Mouse (Mus musculus) forebrain, embryonic 14.5 days (tissue): ENCODE results near the gene Fam163b. TPM values are rescaled to one million over a fixed set of nuclear protein-coding genes. Genes with fewer than 3 reads are reported as not detected.

ENCODE experiments used
- ATAC-seq: fragments of 200-750 bp; cut with Nextera tagmentation; 2 replicates; pipeline ENCODE4 v1.8.0; 2017; ENCODE audit warnings: mild to moderate bottlenecking, moderate library complexity
- DNase-seq: peaks from one replicate; pipeline ENCODE4 v3.0.0-alpha.2; 2015; ENCODE audit warnings: low spot score
- H3K27ac ChIP-seq: fragments of 300-500 bp; sonication (generic); 2 replicates; pipeline ENCODE4 v1.5.1; 2014; ENCODE audit warnings: low read depth, mild to moderate bottlenecking, control low read depth, low read length, moderate library complexity
- H3K27me3 ChIP-seq: fragments of 300-500 bp; sonication (generic); replicated peaks from 2 replicates; pipeline ENCODE4 v1.6.1; 2014; ENCODE audit warnings: low read length, control low read depth, mixed read lengths; ENCODE audit not compliant: control insufficient read depth, insufficient read depth
- H3K36me3 ChIP-seq: fragments of 300-500 bp; sonication (generic); 2 replicates; pipeline ENCODE4 v1.6.1; 2014; ENCODE audit warnings: low read length, control low read depth; ENCODE audit not compliant: control insufficient read depth, insufficient read depth
- H3K4me1 ChIP-seq: fragments of 300-500 bp; sonication (generic); 2 replicates; pipeline ENCODE4 v1.6.1; 2014; ENCODE audit warnings: antibody characterized with exemption, low read length, control low read depth; ENCODE audit not compliant: control insufficient read depth, insufficient read depth
- H3K4me2 ChIP-seq: fragments of 300-500 bp; sonication (generic); 2 replicates; pipeline ENCODE4 v1.6.1; 2014; ENCODE audit warnings: mild to moderate bottlenecking, control low read depth, low read length
- H3K4me3 ChIP-seq: fragments of 300-500 bp; sonication (generic); 2 replicates; pipeline ENCODE4 v1.5.1; 2014; ENCODE audit warnings: low read depth, low read length, control low read depth
- H3K9ac ChIP-seq: fragments of 300-500 bp; sonication (generic); 2 replicates; pipeline ENCODE4 v1.6.1; 2014; ENCODE audit warnings: mild to moderate bottlenecking, low read length, control low read depth, moderate library complexity
- H3K9me3 ChIP-seq: fragments of 300-500 bp; sonication (generic); replicated peaks from 2 replicates; pipeline ENCODE4 v1.6.1; 2016; ENCODE audit warnings: low read length, control low read depth, mixed read lengths; ENCODE audit not compliant: control insufficient read depth
- WGBS: fragments of 180-500 bp; shearing (Covaris S2); extraction: QIAGEN DNeasy Blood & Tissue Kit; methylation state at CpG from one replicate; pipeline ENCODE4 v1.1.7; 2014; 5-methylcytosine and 5-hydroxymethylcytosine counted together
- polyA plus RNA-seq: library from polyadenylated mRNA; unstranded; fragments of >200 nt; fragmentation: Nextera tagmentation; extraction: Ambion mirVana; gene quantifications from 2 replicates; pipeline ENCODE4 v1.2.1, GENCODE M21; 2014

Fam163b gene
- polyA plus RNA-seq, 1 experiment from 2014 or later = 2.4 TPM

- Histone ChIP-seq H3K4me2 (no peak overlapping the region), H3K9ac (no peak overlapping the region), H3K4me3 (no peak overlapping the region), H3K27me3 (no peaks in the 10 kb centered on the region), H3K9me3 (no peaks in the 10 kb centered on the region), H3K4me1 (peaks cover 23% of the 10 kb centered on the region), H3K36me3 (no peaks in the 10 kb centered on the region), H3K27ac (no peak overlapping the region)
- DNase-seq (peak; percentile 15), ATAC-seq (no peak)
- WGBS = 74% methylated on average over 3 of the region's 3 CpGs
Measured at GRCm38 (mm10) chr2:27075485-27075884, 66.8 kb downstream of the Fam163b start.

GRCm38 (mm10) chr2:27074804-27075203 is 67.5 kb downstream of the Fam163b start:
- ATAC-seq = no peak
- Histone ChIP-seq H3K4me1 (peaks cover 18% of the 10 kb centered on the region), H3K9me3 (no peaks in the 10 kb centered on the region), H3K4me2 (no peak overlapping the region), H3K27me3 (no peaks in the 10 kb centered on the region), H3K36me3 (no peaks in the 10 kb centered on the region), H3K9ac (no peak overlapping the region), H3K27ac (no peak overlapping the region), H3K4me3 (no peak overlapping the region)
- 86% methylated on average over 4 of the region's 4 CpGs for WGBS
- DNase-seq = no peak

DNA sequence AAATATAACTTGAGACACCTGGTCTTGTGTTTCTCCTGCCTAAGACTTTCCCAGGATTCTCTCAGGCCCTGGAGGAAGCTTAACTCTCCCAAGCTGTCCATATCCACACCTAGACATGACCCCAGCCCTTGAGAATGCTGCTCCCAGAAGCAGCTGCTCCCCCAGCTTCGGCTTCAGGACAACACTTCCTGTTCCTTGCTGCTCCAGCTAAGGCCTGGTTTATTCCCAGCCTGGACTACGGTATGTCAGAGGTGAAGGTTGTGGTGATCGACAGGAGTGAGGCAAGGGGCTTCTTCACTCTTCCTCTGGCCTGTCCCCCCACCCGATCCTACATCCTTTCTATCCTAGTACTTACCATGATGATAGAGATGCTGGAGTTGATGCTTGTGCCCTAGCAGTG is 68.9 kb downstream of the Fam163b start:
- no peaks in the 10 kb centered on the region for H3K9me3 ChIP-seq
- no peak overlapping the region for H3K9ac ChIP-seq
- H3K27ac ChIP-seq = no peak overlapping the region

GRCm38 (mm10) chr2:27071978-27072377 is 70.3 kb downstream of the Fam163b start, which contains the start of gene Mymk:
TSS of gene Mymk (minus strand) at chr2:27072179.
- no peaks in the 10 kb centered on the region for H3K9me3 ChIP-seq
- H3K36me3 ChIP-seq = no peaks in the 10 kb centered on the region
- DNase-seq (no peak), ATAC-seq (no peak)
- H3K9ac ChIP-seq = no peak within 1 kb of the TSS
- 0 out of 2 replicates have a peak within 1 kb of the TSS, but pooled peaks have one; percentile 30 for H3K27ac ChIP-seq
- no peak within 1 kb of the TSS for H3K4me2 ChIP-seq
- 0 out of 2 replicates have a peak, but pooled peaks cover 3% of the 10 kb centered on the region for H3K4me1 ChIP-seq
- H3K4me3 ChIP-seq = no peak within 1 kb of the TSS
- WGBS = 96% methylated on average over 2 of the region's 2 CpGs
- H3K27me3 ChIP-seq = no peaks in the 10 kb centered on the region

More for the DNA sequence above, 68.9 kb downstream of the Fam163b start:
- ATAC-seq (no peak), DNase-seq (no peak)
- Histone ChIP-seq H3K4me3 (no peak overlapping the region), H3K4me1 (peaks cover 5% of the 10 kb centered on the region; the same call in 1 of the 2 replicates), H3K36me3 (no peaks in the 10 kb centered on the region), H3K27me3 (no peaks in the 10 kb centered on the region), H3K4me2 (no peak overlapping the region)
- 78% methylated on average over 4 of the region's 4 CpGs for WGBS

- H3K9ac ChIP-seq = no peak overlapping the region
- no peaks in the 10 kb centered on the region for H3K27me3 ChIP-seq
- ATAC-seq (peak; percentile 52; the same call in 1 of the 2 replicates), DNase-seq (peak; percentile 85)
- 0 out of 2 replicates have a peak overlapping the region, but pooled peaks have one; percentile 30 for H3K27ac ChIP-seq
- H3K4me1 ChIP-seq = 0 out of 2 replicates have a peak, but pooled peaks cover 3% of the 10 kb centered on the region
- 25% methylated on average over 4 of the region's 4 CpGs for WGBS
- no peaks in the 10 kb centered on the region for H3K9me3 ChIP-seq
- H3K36me3 ChIP-seq = no peaks in the 10 kb centered on the region
- H3K4me3 ChIP-seq = no peak overlapping the region
- no peak overlapping the region for H3K4me2 ChIP-seq
Measured at GRCm38 (mm10) chr2:27071137-27071536, 71.2 kb downstream of the Fam163b start.

GRCm38 (mm10) chr2:27070247-27070813 is 72.0 kb downstream of the Fam163b start:
- DNase-seq = no peak
- H3K4me3 ChIP-seq = no peak overlapping the region
- 0 out of 2 replicates have a peak, but pooled peaks cover 3% of the 10 kb centered on the region for H3K4me1 ChIP-seq
- WGBS = 65% methylated on average over 2 of the region's 2 CpGs
- no peaks in the 10 kb centered on the region for H3K36me3 ChIP-seq
- no peaks in the 10 kb centered on the region for H3K27me3 ChIP-seq
- ATAC-seq = no peak
- no peak overlapping the region for H3K27ac ChIP-seq
- no peaks in the 10 kb centered on the region for H3K9me3 ChIP-seq
- no peak overlapping the region for H3K9ac ChIP-seq
- H3K4me2 ChIP-seq = no peak overlapping the region

DNA sequence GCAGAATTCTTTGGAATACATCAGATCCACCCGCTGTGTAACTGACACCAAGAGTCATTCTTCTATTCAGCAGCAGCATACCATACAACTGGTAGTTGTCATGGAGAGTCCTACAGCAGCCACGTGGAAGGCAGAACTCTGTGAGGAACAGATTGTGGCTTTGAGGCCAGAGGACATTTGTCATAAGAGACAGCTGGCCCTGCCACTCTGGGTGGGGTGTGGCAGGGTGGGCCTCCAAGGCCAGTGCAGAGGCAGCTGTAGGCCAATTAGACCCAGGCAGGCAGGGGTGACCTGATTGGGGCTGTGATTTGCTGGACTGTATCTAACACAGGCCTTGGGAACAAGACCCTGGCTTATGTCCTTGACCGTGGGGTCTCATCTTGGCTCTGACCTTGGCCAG is 72.6 kb downstream of the Fam163b start:
- no peaks in the 10 kb centered on the region for H3K27me3 ChIP-seq
- H3K27ac ChIP-seq = no peak overlapping the region
- no peaks in the 10 kb centered on the region for H3K36me3 ChIP-seq
- H3K4me2 ChIP-seq = no peak overlapping the region
- ATAC-seq = no peak
- no peak overlapping the region for H3K9ac ChIP-seq
- H3K4me3 ChIP-seq = no peak overlapping the region
- 0 out of 2 replicates have a peak, but pooled peaks cover 3% of the 10 kb centered on the region for H3K4me1 ChIP-seq
- H3K9me3 ChIP-seq = no peaks in the 10 kb centered on the region
- 75% methylated on average over 3 of the region's 3 CpGs for WGBS
- no peak for DNase-seq

- no peak overlapping the region for H3K4me2 ChIP-seq
Measured at GRCm38 (mm10) chr2:27067996-27068395, 74.3 kb downstream of the Fam163b start.

DNA sequence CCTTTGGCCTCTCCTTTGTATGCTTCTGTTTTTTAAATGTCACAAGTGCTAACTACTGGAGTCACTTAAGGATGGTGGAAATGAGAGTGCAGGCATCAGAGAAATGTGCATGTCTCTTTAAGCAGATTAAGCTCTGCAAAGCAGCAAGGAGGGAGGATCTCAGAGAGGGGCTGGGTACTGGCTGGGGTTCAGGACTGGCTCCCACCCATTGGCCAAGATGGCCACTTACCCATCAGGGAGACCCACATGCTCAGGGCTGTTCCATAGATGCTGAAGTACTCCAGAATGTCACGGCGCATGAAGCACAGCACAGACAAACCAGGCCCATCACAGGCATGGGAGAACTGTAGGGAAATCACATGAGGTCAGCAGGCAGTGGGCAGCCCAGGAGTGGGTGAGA is 75.2 kb downstream of the Fam163b start:
- WGBS = 78% methylated on average over 2 of the region's 2 CpGs
- Histone ChIP-seq H3K36me3 (no peaks in the 10 kb centered on the region), H3K9me3 (no peaks in the 10 kb centered on the region), H3K27ac (no peak overlapping the region), H3K4me1 (0 out of 2 replicates have a peak, but pooled peaks cover 3% of the 10 kb centered on the region), H3K27me3 (no peaks in the 10 kb centered on the region), H3K4me2 (no peak overlapping the region), H3K4me3 (no peak overlapping the region), H3K9ac (no peak overlapping the region)
- DNase-seq (no peak), ATAC-seq (no peak)

More at GRCm38 (mm10) chr2:27067996-27068395, 74.3 kb downstream of the Fam163b start:
- ATAC-seq = no peak
- Histone ChIP-seq H3K36me3 (no peaks in the 10 kb centered on the region), H3K9ac (no peak overlapping the region), H3K27me3 (no peaks in the 10 kb centered on the region), H3K4me1 (0 out of 2 replicates have a peak, but pooled peaks cover 3% of the 10 kb centered on the region), H3K27ac (no peak overlapping the region), H3K4me3 (no peak overlapping the region), H3K9me3 (no peaks in the 10 kb centered on the region)
- 39% methylated on average over 2 of the region's 2 CpGs for WGBS
- DNase-seq = no peak
